Comparison of ENCODE assay signal across 19 mouse cellular contexts in genomic region chr9:58271109-58271508, GRCm38 (mm10). TPM values are rescaled to one million over a fixed set of nuclear protein-coding genes. Genes with fewer than 3 reads are reported as not detected.
DNase-seq lines count a peak whose midpoint lies in the region; ATAC-seq and TF ChIP-seq lines count a peak whose summit lies in the region.
"Had no signal": no experiment of that assay in that cellular context is flagged by ENCODE, and none has a peak within 500 bp of the region (broad histone marks: within the 10 kb centered on the region; RNA-seq: fewer than 3 reads in every experiment).

No protein-coding gene starts in this region.

- no peak for TF ChIP-seq CTCF in cerebellum, adult 2 months (IDR thresholded peaks at IDR 0.05; ENCODE audit: borderline replicate concordance, insufficient read depth, low read depth, low read length)

- peak; percentile 33 for DNase-seq in layer of hippocampus, adult 9-11 months
- DNase-seq in layer of hippocampus, adult 11-12 months (ENCODE audit: low spot score) = no peak
- peak; percentile 86 for DNase-seq in CD4-positive helper T cell, adult 2 months (ENCODE audit: low read depth, low spot score)
- peak; percentile 36 for DNase-seq in ZHBTc4 (ENCODE audit: low read depth, low spot score)
- no peak for DNase-seq in cerebellum, adult 2 months
- DNase-seq in adrenal gland, adult (ENCODE audit: inconsistent age in 2 of 2, low spot score in 1 of 2) = no peak
- DNase-seq in layer of hippocampus, postnatal 36 days = no peak
- DNase-seq: adrenal gland, adult 2 months; cerebellum, adult 9-10 months; lung, embryonic 14.5 days had no signal

- ATAC-seq in monocyte, adult 5-6 weeks (replicated peaks; ENCODE audit: insufficient number of reproducible peaks, low FRiP score, low TSS enrichment, poor library complexity, severe bottlenecking) = peak; percentile 47
- ATAC-seq: Patski had no signal

- H3K4me1 ChIP-seq in cerebellum, adult 2 months (ENCODE audit: control insufficient read depth, insufficient read depth, low read length) = peaks cover 10% of the 10 kb centered on the region; the same call in 1 of the 2 replicates

- no peak overlapping the region for H3K27ac ChIP-seq in cerebellum, adult 2 months (ENCODE audit: insufficient read depth, low read length)
- H3K27ac ChIP-seq: embryonic facial prominence, embryonic 15.5 days; forebrain, embryonic 12.5 days; heart, embryonic 13.5 days; layer of hippocampus, adult 2 months; limb, embryonic 15.5 days; midbrain, embryonic 10.5 days had no signal

- H3K27me3 ChIP-seq in cerebellum, adult 2 months (ENCODE audit: control insufficient read depth, insufficient read depth, low read length) = no peaks in the 10 kb centered on the region
- H3K27me3 ChIP-seq: embryonic facial prominence, embryonic 15.5 days; forebrain, embryonic 12.5 days; heart, embryonic 13.5 days; limb, embryonic 15.5 days; Patski had no signal

- WGBS in cerebellum, adult 2 months = 96% methylated on average over 3 of the region's 3 CpGs

- no peak overlapping the region for H3K4me3 ChIP-seq in cerebellum, adult 2 months (replicated peaks; ENCODE audit: insufficient read depth, low read depth, low read length)
- H3K4me3 ChIP-seq: embryonic facial prominence, embryonic 15.5 days; forebrain, embryonic 12.5 days; heart, embryonic 13.5 days; layer of hippocampus, adult 2 months; limb, embryonic 15.5 days; midbrain, embryonic 10.5 days had no signal

- TF ChIP-seq POLR2A in cerebellum, adult 2 months (IDR thresholded peaks at IDR 0.05; ENCODE audit: borderline replicate concordance, insufficient read depth, low read length) = no peak

RNA-seq across cellular contexts. Expression of gene Stoml1, which starts 18.1 kb away (rescaled TPM):
- total RNA-seq in monocyte, adult 5-6 weeks (2017) = 11.3 to 14.2 TPM (median 13.0 TPM) in 3 replicates
- polyA plus RNA-seq in cerebellum, adult 2 months (2012; rRNA removed) = 98.3 and 99.1 TPM in 2 replicates
- total RNA-seq in layer of hippocampus, postnatal 36 days (2021) = 10 to 100 TPM; 71.3 to 79.0 TPM

RNA-seq across cellular contexts. Expression of gene Pml, which starts 21.5 kb away (rescaled TPM):
- total RNA-seq in monocyte, adult 5-6 weeks (2017) = 6.6 to 23.5 TPM (median 15.6 TPM) in 3 replicates
- polyA plus RNA-seq in cerebellum, adult 2 months (2012; rRNA removed) = 9.9 and 12.2 TPM in 2 replicates
- total RNA-seq in layer of hippocampus, postnatal 36 days (2021) = 10 to 100 TPM; 12.8 to 15.4 TPM

RNA-seq across cellular contexts. Expression of gene Loxl1, which starts 41.9 kb away (rescaled TPM):
- total RNA-seq in monocyte, adult 5-6 weeks (2017) = not detected in 3 replicates
- polyA plus RNA-seq in cerebellum, adult 2 months (2012; rRNA removed) = 2.3 and 2.7 TPM in 2 replicates
- total RNA-seq in layer of hippocampus, postnatal 36 days (2021) = 1 to 10 TPM; 3.5 to 3.9 TPM
- total RNA-seq: hematopoietic stem cell, adult 5-6 weeks had no signal

Comparison
In these comparisons a context has a peak if more than half of its experiments do, and no peak if none do; other contexts are left out.
1. DNase-seq: peak in layer of hippocampus, adult 9-11 months (single experiment), CD4-positive helper T cell, adult 2 months (single experiment) and ZHBTc4 (single experiment); none in layer of hippocampus, adult 11-12 months (single experiment), cerebellum, adult 2 months (0 of 2), adrenal gland, adult (0 of 2) and layer of hippocampus, postnatal 36 days (0 of 2).